Mouse (Mus musculus) bone marrow macrophage, adult 2 months (primary cell): Measurements from ENCODE around the gene Plekha4. TPM values are rescaled to one million over a fixed set of nuclear protein-coding genes. Genes with fewer than 3 reads are reported as not detected.

ENCODE experiments used
- H3K27ac ChIP-seq: 2 replicates; pipeline ENCODE4 v1.5.1; 2012; ENCODE audit warnings: low read depth, low read length; ENCODE audit not compliant: insufficient read depth
- H3K4me1 ChIP-seq: 2 replicates; pipeline ENCODE4 v1.6.1; 2012; ENCODE audit warnings: low read length; ENCODE audit not compliant: control insufficient read depth, insufficient read depth
- H3K4me3 ChIP-seq: 2 replicates; pipeline ENCODE4 v1.5.1; 2012; ENCODE audit warnings: mild to moderate bottlenecking, low read length, moderate library complexity; ENCODE audit not compliant: insufficient read depth
- CTCF ChIP-seq: IDR thresholded peaks from 2 replicates; pipeline ENCODE4 v1.5.1; 2012; ENCODE audit warnings: low read depth, mild to moderate bottlenecking, low read length, moderate library complexity
- POLR2A ChIP-seq: IDR thresholded peaks from 2 replicates; pipeline ENCODE4 v1.6.1; 2012; ENCODE audit warnings: mild to moderate bottlenecking, low read depth, low read length, borderline replicate concordance
- polyA plus RNA-seq: library from polyadenylated mRNA; stranded (reverse); fragments of >200 nt; gene quantifications from 2 replicates; pipeline ENCODE4 v1.2.4, GENCODE M21; 2012; ENCODE audit not compliant: missing spikeins, insufficient read depth, insufficient read length

Plekha4 gene
- polyA plus RNA-seq, 1 experiment, result 1.6 TPM

DNA sequence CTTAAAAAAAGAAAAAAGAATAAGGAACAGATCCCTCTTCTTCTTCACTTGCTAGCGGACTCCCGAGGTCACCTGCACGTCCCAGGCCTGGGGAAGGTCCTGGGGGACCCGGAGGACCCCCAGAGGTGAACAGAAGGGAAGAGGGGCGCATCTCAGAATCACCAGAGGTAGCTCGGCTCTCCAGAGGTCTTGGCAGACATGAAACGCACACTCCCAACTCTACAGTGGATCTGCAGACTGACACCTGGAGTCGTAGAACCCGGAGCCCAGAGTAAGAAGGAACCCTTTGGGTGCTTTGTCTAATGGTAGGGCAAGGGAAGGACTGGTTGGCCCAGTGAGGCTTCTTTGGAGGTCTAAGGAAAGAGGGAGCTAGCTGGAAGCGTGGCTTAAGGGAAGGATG, 11.5 kb downstream of the Plekha4 start:
- Histone ChIP-seq H3K27ac (no peak overlapping the region), H3K4me3 (peak overlapping the region; percentile 66), H3K4me1 (peaks cover 12% of the 10 kb centered on the region)
- no peak for TF ChIP-seq CTCF
- TF ChIP-seq POLR2A, result no peak

DNA sequence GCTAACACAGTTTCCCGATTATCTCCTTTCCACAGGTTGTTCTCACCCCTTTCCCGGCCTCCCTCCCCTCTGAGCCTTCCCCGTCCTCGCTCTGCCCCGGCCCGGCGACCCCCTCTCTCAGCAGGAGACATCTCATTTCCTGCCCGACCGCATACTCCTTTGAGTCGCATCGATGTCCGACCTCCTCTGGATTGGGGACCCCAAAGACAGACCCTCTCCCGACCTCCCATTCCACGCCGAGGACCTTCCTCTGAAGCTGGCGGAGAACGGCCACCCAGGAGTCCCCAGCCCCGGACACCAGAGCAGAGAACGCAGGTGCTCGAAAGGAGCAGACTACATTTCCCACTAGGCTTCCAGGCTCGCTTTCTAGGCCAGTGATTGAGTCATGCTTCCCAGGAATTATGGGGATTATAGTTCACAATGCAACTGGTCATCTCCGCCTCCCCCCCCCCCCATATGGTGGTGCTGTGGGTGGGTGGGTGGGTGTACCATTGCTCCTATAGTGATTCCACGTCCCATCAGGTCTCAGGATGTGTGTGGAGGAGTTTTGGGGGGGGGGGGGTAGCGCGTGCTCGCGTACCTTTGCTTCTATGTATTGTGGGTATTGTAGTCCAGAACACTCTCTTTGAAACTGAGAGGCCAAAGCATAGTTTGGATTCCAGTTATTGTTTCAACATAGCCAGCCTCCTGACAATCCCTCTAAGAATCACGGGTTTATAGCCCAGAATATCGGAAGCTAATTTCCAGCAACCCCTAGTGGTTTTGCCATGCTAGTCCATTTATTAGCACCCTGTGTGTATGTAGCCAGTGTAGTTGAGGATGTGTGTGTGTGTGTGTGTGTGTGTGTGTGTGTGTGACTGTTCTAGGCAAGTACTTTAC, 12.3 kb downstream of the Plekha4 start:
- peaks cover 12% of the 10 kb centered on the region for H3K4me1 ChIP-seq
- H3K4me3 ChIP-seq, result peak overlapping the region; percentile 66
- TF ChIP-seq POLR2A (no peak), CTCF (no peak)
- peak overlapping the region; percentile 32; the same call in 1 of the 2 replicates for H3K27ac ChIP-seq

DNA sequence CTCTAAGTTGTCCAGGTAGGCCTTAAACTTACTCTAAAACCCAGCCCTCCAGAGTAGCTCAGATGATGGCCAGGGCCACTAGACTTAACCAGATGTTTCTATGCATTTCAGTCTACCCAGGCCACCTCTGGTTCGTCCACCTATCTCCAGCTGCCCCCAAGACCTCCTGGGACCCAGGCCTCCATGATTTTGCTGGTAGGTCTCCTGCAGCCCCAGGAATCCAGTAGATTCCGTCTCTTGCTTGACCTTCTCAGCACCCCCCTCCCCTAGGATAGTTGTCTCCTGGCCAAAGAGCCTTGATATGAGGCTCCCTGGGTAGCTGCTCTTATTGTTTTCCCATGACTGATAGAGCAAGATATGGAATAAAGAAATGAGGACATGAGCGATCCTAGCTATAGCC, 13.0 kb downstream of the Plekha4 start:
- Histone ChIP-seq H3K4me3 (no peak overlapping the region), H3K27ac (no peak overlapping the region), H3K4me1 (peaks cover 12% of the 10 kb centered on the region)
- no peak for TF ChIP-seq CTCF
- no peak for TF ChIP-seq POLR2A

DNA sequence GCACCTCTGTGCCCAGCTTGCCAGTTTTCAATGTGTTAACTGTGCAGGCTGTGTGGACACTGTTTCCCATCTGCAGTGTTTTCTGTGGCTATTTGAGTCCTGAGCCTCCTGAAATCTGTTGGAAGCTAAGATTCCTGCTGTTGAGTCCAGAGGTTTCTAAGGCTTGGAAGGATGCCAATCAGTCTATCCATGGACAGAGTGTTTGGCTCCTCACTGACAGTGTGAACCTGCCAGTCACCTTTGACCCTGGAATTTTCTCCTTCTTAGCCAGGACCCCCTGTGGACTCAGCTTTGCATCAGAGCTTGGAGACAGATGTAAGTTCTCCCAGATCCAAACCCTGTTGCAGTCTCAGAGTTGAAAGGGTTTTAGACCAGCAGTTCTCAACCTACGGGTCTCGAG, 14.1 kb downstream of the Plekha4 start:
- H3K4me1 ChIP-seq, result peaks cover 11% of the 10 kb centered on the region
- TF ChIP-seq POLR2A (no peak), CTCF (no peak)
- H3K27ac ChIP-seq, result no peak overlapping the region
- H3K4me3 ChIP-seq, result no peak overlapping the region

DNA sequence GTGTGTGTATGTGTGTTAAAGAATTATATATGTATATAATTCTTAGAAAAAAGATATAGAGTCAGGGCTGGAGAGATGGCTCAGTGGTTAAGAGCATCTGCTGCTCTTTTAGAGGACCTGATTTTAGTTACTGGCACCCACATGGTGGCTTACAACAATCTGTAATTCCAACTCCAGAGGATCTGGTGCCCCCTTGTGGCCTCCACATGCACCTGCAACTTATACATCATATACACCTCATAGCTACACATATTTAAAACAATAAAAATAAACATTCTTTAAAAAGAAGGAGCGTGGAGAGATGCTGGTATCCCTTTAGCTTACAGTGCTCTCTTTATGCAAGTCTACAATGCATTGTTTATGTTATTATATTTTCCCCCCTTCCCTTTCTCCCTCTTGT, 18.4 kb downstream of the Plekha4 start:
- H3K4me3 ChIP-seq, result no peak overlapping the region
- H3K27ac ChIP-seq, result no peak overlapping the region
- H3K4me1 ChIP-seq, result no peaks in the 10 kb centered on the region
- TF ChIP-seq CTCF (no peak), POLR2A (no peak)

DNA sequence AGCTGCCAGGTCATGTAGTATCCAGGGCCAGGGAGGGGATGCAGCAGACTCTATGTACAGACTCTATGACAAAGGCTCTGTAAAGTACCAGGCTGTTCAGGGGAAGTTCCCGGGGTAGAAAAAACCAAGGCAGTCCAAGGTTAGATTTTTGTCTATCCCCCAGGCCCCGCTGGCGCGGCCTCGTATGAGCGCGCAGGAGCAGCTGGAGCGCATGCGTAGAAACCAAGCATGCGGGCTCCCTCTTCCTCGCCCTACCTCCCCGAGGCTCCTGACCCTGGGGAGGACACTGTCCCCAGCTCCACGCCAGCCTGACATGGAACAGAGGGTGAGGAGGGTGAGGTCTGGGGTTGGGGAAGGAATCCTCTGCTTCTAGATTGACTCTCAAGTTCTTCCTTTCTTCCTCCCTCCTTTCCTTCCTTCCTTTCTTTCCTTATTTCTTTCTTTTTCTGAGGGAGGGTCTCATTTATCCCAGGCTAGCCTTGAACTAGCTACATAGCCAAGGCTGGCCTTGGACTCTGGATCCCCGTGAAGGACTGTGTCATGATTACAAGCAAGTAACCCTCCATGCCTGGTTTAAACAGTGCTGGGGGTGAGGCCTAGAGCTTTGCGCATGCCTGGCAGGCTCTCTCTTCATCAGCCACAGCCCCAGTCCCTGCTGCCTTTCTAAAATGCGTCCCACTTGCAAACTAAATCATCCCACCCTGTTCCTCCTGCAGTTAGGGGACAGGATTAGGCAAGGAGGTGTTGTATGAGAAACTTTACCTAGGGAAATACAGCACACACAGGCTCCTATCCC, 23.7 kb downstream of the Plekha4 start:
- no peak for TF ChIP-seq POLR2A
- no peak for TF ChIP-seq CTCF
- Histone ChIP-seq H3K27ac (no peak overlapping the region), H3K4me3 (no peak overlapping the region), H3K4me1 (peaks cover 3% of the 10 kb centered on the region; the same call in 1 of the 2 replicates)

DNA sequence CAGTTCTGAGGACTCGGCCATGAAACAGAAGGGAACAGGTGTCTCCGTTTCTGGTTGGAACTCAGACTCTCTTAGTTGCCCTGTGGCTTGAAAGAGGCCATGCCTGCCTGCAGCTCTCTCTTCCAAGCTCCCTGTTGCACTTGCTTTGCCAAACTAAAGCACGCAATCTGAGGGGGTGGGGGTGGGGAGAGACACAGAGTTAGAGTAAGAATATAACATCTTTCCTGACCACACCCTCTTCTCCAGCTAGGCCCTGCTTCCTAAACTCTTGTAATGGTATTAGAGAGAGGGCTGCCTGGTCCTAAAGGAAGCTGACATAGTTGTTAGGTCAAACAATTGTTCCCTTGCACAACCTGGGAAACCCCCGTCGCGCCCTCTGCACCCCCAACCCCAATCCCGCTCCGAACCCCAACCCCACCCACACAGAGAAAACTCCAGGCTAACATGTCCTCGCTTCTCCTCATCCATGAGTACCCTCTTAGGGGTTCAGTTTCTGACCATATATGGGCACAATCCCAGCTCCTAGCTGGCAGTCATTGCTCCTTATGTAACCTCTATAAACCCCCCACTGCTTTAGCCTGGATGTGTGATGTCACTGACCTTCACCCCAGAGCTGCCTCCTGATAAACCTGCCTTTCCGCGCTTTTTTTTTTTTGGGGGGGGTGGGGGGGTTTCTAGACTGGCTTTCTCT, 24.8 kb downstream of the Plekha4 start:
- Histone ChIP-seq H3K27ac (no peak overlapping the region), H3K4me1 (peaks cover 3% of the 10 kb centered on the region; the same call in 1 of the 2 replicates), H3K4me3 (no peak overlapping the region)
- TF ChIP-seq POLR2A, result no peak
- TF ChIP-seq CTCF, result no peak

DNA sequence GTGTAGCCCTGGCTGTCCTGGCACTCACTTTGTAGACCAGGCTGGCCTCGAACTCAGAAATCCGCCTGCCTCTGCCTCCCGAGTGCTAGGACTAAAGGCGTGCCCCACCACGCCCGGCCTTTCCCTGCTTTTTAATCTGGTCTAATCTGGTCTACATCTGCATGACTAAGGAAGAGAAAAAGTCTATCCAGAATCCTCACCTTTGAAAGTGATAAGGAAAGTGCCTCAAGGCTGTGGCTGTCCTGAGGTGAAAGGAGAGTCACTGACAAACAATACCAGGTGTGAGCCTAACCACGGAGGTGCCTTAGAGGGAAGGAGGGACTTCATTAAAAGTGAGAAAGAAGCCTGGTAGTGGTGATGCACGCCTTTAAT, 25.4 kb downstream of the Plekha4 start:
- TF ChIP-seq CTCF (no peak), POLR2A (no peak)
- Histone ChIP-seq H3K27ac (no peak overlapping the region), H3K4me3 (no peak overlapping the region), H3K4me1 (peaks cover 3% of the 10 kb centered on the region; the same call in 1 of the 2 replicates)

DNA sequence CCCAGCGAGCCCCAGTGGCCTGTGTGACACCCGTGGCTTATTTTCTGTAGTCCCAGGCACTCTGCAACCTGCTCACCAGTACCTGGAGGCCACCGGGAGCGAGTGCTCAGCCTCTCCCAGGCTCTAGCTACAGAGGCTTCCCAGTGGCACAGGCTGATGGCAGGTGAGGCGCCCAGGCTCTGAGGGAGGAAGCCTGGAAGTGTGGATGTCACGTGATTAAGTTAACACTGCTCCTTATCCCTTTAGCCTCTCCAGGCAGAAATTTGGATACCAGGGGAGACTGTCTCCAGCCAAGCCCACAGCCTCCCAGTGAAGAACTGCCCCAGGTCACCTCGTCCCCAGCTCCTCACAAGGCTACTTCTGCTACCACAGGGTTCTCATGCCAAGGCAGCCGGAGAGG, 27.4 kb downstream of the Plekha4 start:
- H3K27ac ChIP-seq, result no peak overlapping the region
- no peak overlapping the region for H3K4me3 ChIP-seq
- no peak for TF ChIP-seq CTCF
- TF ChIP-seq POLR2A, result no peak
- H3K4me1 ChIP-seq, result peaks cover 3% of the 10 kb centered on the region; the same call in 1 of the 2 replicates

DNA sequence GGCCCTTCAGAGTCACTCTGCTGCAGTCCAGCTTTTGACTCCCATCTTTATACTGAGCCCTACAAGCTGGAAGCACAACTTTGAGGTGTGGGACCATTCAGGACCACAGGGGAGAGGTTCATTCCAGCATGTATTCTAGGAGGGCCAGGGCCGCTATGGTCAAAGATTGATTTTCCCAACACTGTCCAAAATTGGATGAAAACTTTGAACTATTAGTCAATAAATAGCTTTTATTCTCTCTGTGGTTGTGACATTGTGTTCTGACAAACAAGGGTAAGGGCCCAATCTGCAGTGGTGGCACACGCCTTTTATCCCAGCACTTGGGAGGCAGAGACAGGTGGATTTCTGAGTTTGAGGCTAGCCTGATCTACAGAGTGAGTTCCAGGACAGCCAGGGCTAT, 27.9 kb downstream of the Plekha4 start:
- Histone ChIP-seq H3K4me3 (no peak overlapping the region), H3K27ac (no peak overlapping the region), H3K4me1 (peaks cover 3% of the 10 kb centered on the region; the same call in 1 of the 2 replicates)
- TF ChIP-seq CTCF (no peak), POLR2A (no peak)
